Mouse (Mus musculus) intestine, postnatal 0 days (tissue): ENCODE results near the gene Bcat1. TPM values are rescaled to one million over a fixed set of nuclear protein-coding genes. Genes with fewer than 3 reads are reported as not detected.

Source experiments
- ATAC-seq: fragments of 200-750 bp; cut with Nextera tagmentation; 2 replicates; pipeline ENCODE4 v1.8.0; 2017; ENCODE audit warnings: mild to moderate bottlenecking, moderate TSS enrichment, moderate library complexity
- H3K27ac ChIP-seq: fragments of 300-500 bp; sonication (generic); 2 replicates; pipeline ENCODE4 v1.5.1; 2014; ENCODE audit warnings: mild to moderate bottlenecking, low read depth, low read length, moderate library complexity
- H3K27me3 ChIP-seq: fragments of 300-500 bp; sonication (generic); replicated peaks from 2 replicates; pipeline ENCODE4 v1.6.1; 2014; ENCODE audit warnings: low read length, mixed read lengths; ENCODE audit not compliant: control insufficient read depth, insufficient read depth
- H3K36me3 ChIP-seq: fragments of 300-500 bp; sonication (generic); 2 replicates; pipeline ENCODE4 v1.6.1; 2014; ENCODE audit warnings: mild to moderate bottlenecking, moderate library complexity; ENCODE audit not compliant: control insufficient read depth, insufficient read depth
- H3K4me1 ChIP-seq: fragments of 300-500 bp; sonication (generic); replicated peaks from 2 replicates; pipeline ENCODE4 v1.6.1; 2014; ENCODE audit warnings: antibody characterized with exemption, low read length, mixed read lengths; ENCODE audit not compliant: control insufficient read depth, insufficient read depth
- H3K4me2 ChIP-seq: fragments of 300-500 bp; sonication (generic); replicated peaks from 2 replicates; pipeline ENCODE4 v1.6.1; 2014; ENCODE audit warnings: low read depth, mild to moderate bottlenecking, moderate library complexity
- H3K4me3 ChIP-seq: fragments of 300-500 bp; sonication (generic); 2 replicates; pipeline ENCODE4 v1.5.1; 2014; ENCODE audit warnings: low read depth, low read length
- H3K9ac ChIP-seq: fragments of 300-500 bp; sonication (generic); 2 replicates; pipeline ENCODE4 v1.6.1; 2014; ENCODE audit warnings: mild to moderate bottlenecking, low read depth, low read length
- H3K9me3 ChIP-seq: fragments of 300-500 bp; sonication (generic); 2 replicates; pipeline ENCODE4 v1.6.1; 2016; ENCODE audit warnings: mixed run types; ENCODE audit not compliant: control insufficient read depth
- CTCF ChIP-seq: sonication (generic); IDR thresholded peaks from 2 replicates; pipeline ENCODE4 v1.5.1; 2016; ENCODE audit warnings: low read depth, mild to moderate bottlenecking, control low read depth, antibody characterized with exemption, moderate library complexity
- WGBS: fragments of 180-500 bp; shearing (Covaris S2); extraction: QIAGEN DNeasy Blood & Tissue Kit; methylation state at CpG from one replicate; pipeline ENCODE4 v1.1.7; 2014; 5-methylcytosine and 5-hydroxymethylcytosine counted together
- polyA plus RNA-seq: library from polyadenylated mRNA; unstranded; fragments of >200 nt; fragmentation: Nextera tagmentation; extraction: Ambion mirVana; gene quantifications from 2 replicates; pipeline ENCODE4 v1.2.1, GENCODE M21; 2015

Bcat1 gene
- polyA plus RNA-seq, 1 experiment from 2014 or later: 1.0 TPM

- no peak for ATAC-seq
- H3K4me3 ChIP-seq: no peak overlapping the region
- no peak overlapping the region for H3K27ac ChIP-seq
- H3K9ac ChIP-seq: no peak overlapping the region
- WGBS: 33% methylated on average over 1 of the region's 1 CpGs
- H3K4me1 ChIP-seq: 0 out of 2 replicates have a peak, but pooled peaks cover 5% of the 10 kb centered on the region
- no peaks in the 10 kb centered on the region for H3K9me3 ChIP-seq
- no peaks in the 10 kb centered on the region for H3K36me3 ChIP-seq
- H3K4me2 ChIP-seq: no peak overlapping the region
- no peaks in the 10 kb centered on the region for H3K27me3 ChIP-seq
- no peak for TF ChIP-seq CTCF
Observed at GRCm38 (mm10) chr6:145037626-145038025, 38.4 kb downstream of the Bcat1 start.

- 92% methylated on average over 9 of the region's 9 CpGs for WGBS
- Histone ChIP-seq H3K36me3 (no peaks in the 10 kb centered on the region), H3K27me3 (no peaks in the 10 kb centered on the region), H3K4me1 (no peaks in the 10 kb centered on the region), H3K4me3 (no peak overlapping the region), H3K4me2 (no peak overlapping the region), H3K9ac (no peak overlapping the region), H3K9me3 (no peaks in the 10 kb centered on the region), H3K27ac (no peak overlapping the region)
- no peak for TF ChIP-seq CTCF
- no peak for ATAC-seq
Observed at GRCm38 (mm10) chr6:145035412-145035811, 40.6 kb downstream of the Bcat1 start.

GRCm38 (mm10) chr6:145030587-145030986 lies 45.4 kb downstream of the Bcat1 start:
- 55% methylated on average over 9 of the region's 9 CpGs for WGBS
- H3K9me3 ChIP-seq: no peaks in the 10 kb centered on the region
- no peak overlapping the region for H3K27ac ChIP-seq
- no peak overlapping the region for H3K4me3 ChIP-seq
- no peak overlapping the region for H3K9ac ChIP-seq
- H3K4me1 ChIP-seq: no peaks in the 10 kb centered on the region
- H3K36me3 ChIP-seq: no peaks in the 10 kb centered on the region
- ATAC-seq: no peak
- no peak for TF ChIP-seq CTCF
- no peaks in the 10 kb centered on the region for H3K27me3 ChIP-seq
- no peak overlapping the region for H3K4me2 ChIP-seq

GRCm38 (mm10) chr6:145023990-145024389 lies 52.0 kb downstream of the Bcat1 start:
- H3K4me1 ChIP-seq: no peaks in the 10 kb centered on the region
- H3K9ac ChIP-seq: no peak overlapping the region
- H3K36me3 ChIP-seq: no peaks in the 10 kb centered on the region
- no peak overlapping the region for H3K27ac ChIP-seq
- 84% methylated on average over 8 of the region's 8 CpGs for WGBS
- H3K4me3 ChIP-seq: no peak overlapping the region
- no peak overlapping the region for H3K4me2 ChIP-seq
- H3K27me3 ChIP-seq: no peaks in the 10 kb centered on the region
- ATAC-seq: no peak
- no peaks in the 10 kb centered on the region for H3K9me3 ChIP-seq
- TF ChIP-seq CTCF: no peak

GRCm38 (mm10) chr6:145022966-145023725 lies 52.8 kb downstream of the Bcat1 start:
- no peak for ATAC-seq
- H3K27ac ChIP-seq: no peak overlapping the region
- no peaks in the 10 kb centered on the region for H3K27me3 ChIP-seq
- no peak overlapping the region for H3K4me2 ChIP-seq
- no peak overlapping the region for H3K9ac ChIP-seq
- no peak overlapping the region for H3K4me3 ChIP-seq
- H3K36me3 ChIP-seq: no peaks in the 10 kb centered on the region
- TF ChIP-seq CTCF: peak; percentile 74
- no peaks in the 10 kb centered on the region for H3K4me1 ChIP-seq
- H3K9me3 ChIP-seq: no peaks in the 10 kb centered on the region
- WGBS: 81% methylated on average over 14 of the region's 14 CpGs

GRCm38 (mm10) chr6:145022349-145022748 lies 53.6 kb downstream of the Bcat1 start:
- Histone ChIP-seq H3K9ac (no peak overlapping the region), H3K36me3 (no peaks in the 10 kb centered on the region), H3K4me2 (no peak overlapping the region), H3K9me3 (no peaks in the 10 kb centered on the region), H3K4me1 (no peaks in the 10 kb centered on the region), H3K4me3 (no peak overlapping the region), H3K27me3 (no peaks in the 10 kb centered on the region), H3K27ac (no peak overlapping the region)
- no peak for ATAC-seq
- no peak for TF ChIP-seq CTCF
- WGBS: 61% methylated on average over 5 of the region's 5 CpGs

GRCm38 (mm10) chr6:145020553-145020952 lies 55.4 kb downstream of the Bcat1 start:
- Histone ChIP-seq H3K9ac (no peak overlapping the region), H3K27me3 (no peaks in the 10 kb centered on the region), H3K4me1 (no peaks in the 10 kb centered on the region), H3K4me3 (no peak overlapping the region), H3K9me3 (no peaks in the 10 kb centered on the region), H3K27ac (no peak overlapping the region; the same call in 1 of the 2 replicates), H3K36me3 (no peaks in the 10 kb centered on the region), H3K4me2 (no peak overlapping the region)
- TF ChIP-seq CTCF: no peak
- ATAC-seq: no peak
- WGBS: 89% methylated on average over 4 of the region's 4 CpGs
